Mouse (Mus musculus) stomach, postnatal 0 days (tissue): ENCODE measurements around the gene A930009A15Rik. TPM values are rescaled to one million over a fixed set of nuclear protein-coding genes. Genes with fewer than 3 reads are reported as not detected.

Experiments used
- ATAC-seq: fragments of 200-750 bp; cut with Nextera tagmentation; 2 replicates; pipeline ENCODE4 v1.8.0; 2017; ENCODE audit not compliant: low FRiP score, low TSS enrichment
- DNase-seq: peaks from one replicate; pipeline ENCODE4 v3.0.0-alpha.2; 2016; ENCODE audit warnings: low spot score
- H3K27ac ChIP-seq: fragments of 300-500 bp; sonication (generic); replicated peaks from 2 replicates; pipeline ENCODE4 v1.5.1; 2014; ENCODE audit warnings: mild to moderate bottlenecking, control low read depth
- H3K27me3 ChIP-seq: fragments of 300-500 bp; sonication (generic); 2 replicates; pipeline ENCODE4 v1.6.1; 2014; ENCODE audit warnings: low read length; ENCODE audit not compliant: control insufficient read depth, insufficient read depth
- H3K36me3 ChIP-seq: fragments of 300-500 bp; sonication (generic); 2 replicates; pipeline ENCODE4 v1.6.1; 2014; ENCODE audit warnings: low read length, mixed read lengths; ENCODE audit not compliant: control insufficient read depth, insufficient read depth
- H3K4me1 ChIP-seq: fragments of 300-500 bp; sonication (generic); replicated peaks from 2 replicates; pipeline ENCODE4 v1.6.1; 2014; ENCODE audit warnings: antibody characterized with exemption; ENCODE audit not compliant: control insufficient read depth, insufficient read depth
- H3K4me2 ChIP-seq: fragments of 300-500 bp; sonication (generic); replicated peaks from 2 replicates; pipeline ENCODE4 v1.6.1; 2014; ENCODE audit warnings: low read depth, mild to moderate bottlenecking, control low read depth, moderate library complexity
- H3K4me3 ChIP-seq: fragments of 300-500 bp; sonication (generic); 2 replicates; pipeline ENCODE4 v1.5.1; 2014; ENCODE audit warnings: low read depth, low read length, control low read depth
- H3K9ac ChIP-seq: fragments of 300-500 bp; sonication (generic); 2 replicates; pipeline ENCODE4 v1.6.1; 2014; ENCODE audit warnings: mild to moderate bottlenecking, low read length, control low read depth, mixed read lengths
- H3K9me3 ChIP-seq: fragments of 300-500 bp; sonication (generic); 2 replicates; pipeline ENCODE4 v1.6.1; 2016; ENCODE audit warnings: low read length; ENCODE audit not compliant: control insufficient read depth
- CTCF ChIP-seq: IDR thresholded peaks from 2 replicates; pipeline ENCODE4 v1.5.1; 2016; ENCODE audit warnings: antibody characterized with exemption, low read depth, mild to moderate bottlenecking, moderate library complexity
- EP300 ChIP-seq: optimal IDR thresholded peaks from 2 replicates; pipeline ENCODE3; 2016; ENCODE audit warnings: antibody characterized with exemption
- WGBS: fragments of 180-500 bp; shearing (Covaris S2); extraction: QIAGEN DNeasy Blood & Tissue Kit; methylation state at CpG from one replicate; pipeline ENCODE4 v1.1.7; 2014; 5-methylcytosine and 5-hydroxymethylcytosine counted together
- polyA plus RNA-seq: library from polyadenylated mRNA; unstranded; fragments of >200 nt; fragmentation: Nextera tagmentation; extraction: Ambion mirVana; gene quantifications from 2 replicates; pipeline ENCODE4 v1.2.1, GENCODE M21; 2015

A930009A15Rik gene
- polyA plus RNA-seq, 1 experiment from 2014 or later = not detected

DNA sequence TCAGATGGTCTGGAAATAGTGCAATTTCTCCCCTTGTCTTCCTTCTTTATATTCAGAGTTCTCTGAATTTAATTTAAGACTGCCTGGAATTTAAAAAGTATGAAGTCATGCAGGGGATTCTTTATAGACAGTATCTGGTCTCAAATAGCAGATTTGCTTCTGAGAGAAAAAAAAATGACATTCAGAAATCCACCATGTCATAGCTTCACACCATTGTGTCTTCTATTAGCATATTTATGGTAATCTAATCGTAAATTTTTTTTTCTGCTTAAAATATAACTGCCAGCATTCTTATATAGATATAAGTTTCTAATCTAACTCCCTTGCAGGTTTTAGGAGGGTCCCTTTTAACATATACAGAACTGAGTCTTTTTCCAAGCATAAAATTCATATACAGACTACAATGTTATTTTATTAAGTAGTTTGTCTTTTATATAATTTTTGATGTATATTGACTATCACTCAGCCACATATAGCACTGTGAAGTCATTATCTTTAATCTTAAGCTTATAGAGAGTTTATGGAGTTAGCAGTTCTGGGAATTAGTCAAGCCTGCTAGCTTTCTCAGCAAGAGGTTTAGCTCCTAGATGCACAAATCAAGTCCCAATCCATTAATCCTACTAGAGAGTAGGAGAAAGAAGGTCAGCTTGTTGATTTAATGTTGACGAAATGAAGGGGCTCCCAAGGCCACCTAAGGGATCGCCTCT, 2.1 kb downstream of the A930009A15Rik start:
- H3K4me1 ChIP-seq = no peaks in the 10 kb centered on the region
- 44% methylated on average over 3 of the region's 3 CpGs for WGBS
- no peaks in the 10 kb centered on the region for H3K36me3 ChIP-seq
- H3K4me2 ChIP-seq = no peak overlapping the region
- H3K9me3 ChIP-seq = no peaks in the 10 kb centered on the region
- ATAC-seq = no peak
- no peak overlapping the region for H3K9ac ChIP-seq
- no peak overlapping the region for H3K27ac ChIP-seq
- no peak overlapping the region for H3K4me3 ChIP-seq
- no peaks in the 10 kb centered on the region for H3K27me3 ChIP-seq
- DNase-seq = no peak
- TF ChIP-seq EP300 (no peak), CTCF (no peak)

DNA sequence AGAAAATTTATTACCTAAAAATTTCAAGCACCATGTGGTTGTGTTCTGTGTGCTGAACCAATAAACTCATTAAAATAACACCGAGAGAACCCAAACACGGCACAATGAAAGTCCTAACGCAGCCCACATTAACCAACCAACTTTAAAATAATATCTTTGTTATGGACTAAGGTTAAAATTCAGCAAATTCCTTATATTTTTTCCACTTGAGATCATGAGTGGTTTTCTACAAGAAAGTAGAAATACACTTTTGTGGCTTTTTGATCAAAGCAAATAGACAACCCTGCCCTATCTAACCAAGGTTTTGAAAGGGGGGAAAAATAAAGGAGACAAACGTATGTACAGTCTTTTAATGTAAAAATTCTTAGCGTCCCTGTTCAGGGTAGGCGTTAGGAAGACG, 9.3 kb downstream of the A930009A15Rik start:
- Histone ChIP-seq H3K27ac (no peak overlapping the region), H3K27me3 (peaks cover under 1% of the 10 kb centered on the region; the same call in 1 of the 2 replicates), H3K36me3 (no peaks in the 10 kb centered on the region), H3K9me3 (no peaks in the 10 kb centered on the region), H3K4me1 (no peaks in the 10 kb centered on the region), H3K4me3 (no peak overlapping the region), H3K4me2 (no peak overlapping the region), H3K9ac (no peak overlapping the region)
- ATAC-seq = no peak
- 71% methylated on average over 7 of the region's 7 CpGs for WGBS
- TF ChIP-seq CTCF (no peak), EP300 (no peak)
- DNase-seq = no peak

DNA sequence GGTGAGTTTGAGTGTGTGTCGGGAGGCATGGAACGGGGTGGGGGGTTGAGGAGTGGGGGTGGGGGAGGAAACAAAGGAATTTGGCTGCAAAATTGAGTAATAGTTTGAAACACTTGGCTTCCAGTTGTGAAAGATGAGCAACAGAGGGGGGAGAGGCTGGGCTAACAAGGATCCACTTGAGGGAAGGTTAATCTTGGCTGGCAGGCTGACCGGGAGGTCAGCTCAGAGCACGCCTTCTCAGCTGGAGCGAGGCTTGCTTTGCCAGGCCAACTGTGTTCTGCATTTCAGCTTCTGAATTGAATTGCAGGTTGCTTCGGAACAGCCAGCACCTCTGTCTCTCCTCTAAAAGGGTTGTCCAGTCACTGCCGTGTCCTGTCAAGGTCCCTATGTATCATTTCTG, 9.7 kb downstream of the A930009A15Rik start:
- ATAC-seq (no peak), DNase-seq (no peak)

DNA sequence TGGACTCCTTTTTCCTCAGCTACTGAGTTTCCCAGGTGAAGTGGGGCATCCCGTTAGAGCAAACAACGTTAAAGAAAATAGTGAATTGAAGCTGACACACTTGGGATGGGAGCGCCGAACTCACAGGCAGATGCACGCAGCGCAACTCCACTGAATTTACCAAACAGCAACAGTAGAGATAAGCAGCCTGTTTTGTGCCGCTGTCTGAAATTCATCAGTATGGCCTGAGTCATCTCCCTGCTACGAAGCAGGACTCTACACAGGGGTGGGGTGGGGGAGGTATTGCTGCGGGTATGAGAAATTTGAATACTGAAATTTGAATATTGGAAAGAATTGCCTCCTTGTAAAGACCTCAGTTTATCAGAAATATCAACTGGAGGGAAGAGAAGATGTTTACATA, 12.2 kb downstream of the A930009A15Rik start:
- peaks cover 12% of the 10 kb centered on the region for H3K27me3 ChIP-seq
- no peak for DNase-seq
- no peak for ATAC-seq

More for the DNA sequence above, 9.7 kb downstream of the A930009A15Rik start:
- Histone ChIP-seq H3K4me2 (no peak overlapping the region), H3K4me3 (no peak overlapping the region), H3K9ac (no peak overlapping the region), H3K27ac (no peak overlapping the region), H3K9me3 (no peaks in the 10 kb centered on the region), H3K4me1 (no peaks in the 10 kb centered on the region), H3K27me3 (peaks cover 4% of the 10 kb centered on the region; the same call in 1 of the 2 replicates), H3K36me3 (no peaks in the 10 kb centered on the region)
- 46% methylated on average over 7 of the region's 7 CpGs for WGBS
- no peak for TF ChIP-seq EP300
- no peak for TF ChIP-seq CTCF

DNA sequence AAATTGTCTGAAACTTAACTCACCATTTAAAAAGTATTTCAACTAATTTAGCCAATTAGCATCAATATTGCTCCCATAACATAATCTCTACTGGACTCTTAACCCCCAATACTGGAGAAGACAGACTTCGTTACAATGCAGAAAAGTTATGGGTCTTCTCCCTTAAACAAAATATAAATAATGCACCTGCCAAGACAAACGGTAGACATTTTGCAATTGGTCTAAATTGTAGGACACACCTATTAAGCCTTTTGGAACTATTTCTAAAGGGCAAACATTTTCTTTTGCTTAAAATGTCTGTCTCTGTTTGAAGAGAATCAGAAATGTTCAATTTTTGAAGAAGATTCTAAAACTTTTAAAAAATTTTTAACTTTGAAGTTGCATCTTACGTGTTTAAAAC, 13.3 kb downstream of the A930009A15Rik start:
- Histone ChIP-seq H3K9me3 (no peaks in the 10 kb centered on the region), H3K4me3 (no peak overlapping the region), H3K27me3 (peaks cover 14% of the 10 kb centered on the region), H3K9ac (no peak overlapping the region), H3K36me3 (no peaks in the 10 kb centered on the region), H3K4me1 (no peaks in the 10 kb centered on the region), H3K27ac (no peak overlapping the region), H3K4me2 (no peak overlapping the region)
- DNase-seq (no peak), ATAC-seq (no peak)
- WGBS = 73% methylated on average over 3 of the region's 3 CpGs
- TF ChIP-seq CTCF (no peak), EP300 (no peak)

More for the DNA sequence above, 12.2 kb downstream of the A930009A15Rik start:
- 67% methylated on average over 9 of the region's 9 CpGs for WGBS
- H3K4me2 ChIP-seq = no peak overlapping the region
- H3K9ac ChIP-seq = no peak overlapping the region
- no peaks in the 10 kb centered on the region for H3K9me3 ChIP-seq
- no peak overlapping the region for H3K27ac ChIP-seq
- H3K4me1 ChIP-seq = no peaks in the 10 kb centered on the region
- H3K36me3 ChIP-seq = no peaks in the 10 kb centered on the region
- no peak for TF ChIP-seq CTCF
- no peak for TF ChIP-seq EP300
- H3K4me3 ChIP-seq = no peak overlapping the region

DNA sequence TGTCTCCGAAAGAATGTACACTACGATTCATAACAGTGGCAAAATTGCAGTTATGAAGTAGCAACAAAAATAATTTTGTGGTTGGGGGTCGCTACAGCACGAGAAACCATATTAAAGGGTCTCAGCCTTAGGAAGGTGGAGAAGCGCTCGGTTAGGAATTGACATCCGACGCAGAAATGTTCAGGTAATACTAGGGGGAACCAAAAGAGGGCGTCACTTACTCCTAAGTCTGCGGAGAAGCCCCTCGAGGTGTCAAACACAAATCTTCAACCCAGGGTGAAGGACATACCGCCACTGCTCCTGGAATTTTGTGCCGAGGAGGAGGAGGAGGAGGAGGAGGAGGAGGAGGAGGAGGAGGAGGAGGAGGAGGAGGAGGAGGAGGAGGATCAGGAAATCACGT, 14.9 kb downstream of the A930009A15Rik start:
- peaks cover 15% of the 10 kb centered on the region for H3K27me3 ChIP-seq
- WGBS = 41% methylated on average over 10 of the region's 14 CpGs
- no peak overlapping the region for H3K9ac ChIP-seq
- ATAC-seq (no peak), DNase-seq (no peak)
- no peak overlapping the region for H3K4me2 ChIP-seq
- H3K9me3 ChIP-seq = no peaks in the 10 kb centered on the region
- no peaks in the 10 kb centered on the region for H3K4me1 ChIP-seq
- no peaks in the 10 kb centered on the region for H3K36me3 ChIP-seq
- no peak overlapping the region for H3K4me3 ChIP-seq
- TF ChIP-seq EP300 (no peak), CTCF (no peak)
- no peak overlapping the region for H3K27ac ChIP-seq
